Mouse (Mus musculus) cortical plate, adult 2 months (tissue): ENCODE data around the gene Cdk7.

Experiments
- CTCF ChIP-seq: fragments of 200-500 bp; IDR thresholded peaks from 2 replicates; pipeline ENCODE4 v1.5.1; 2011; ENCODE audit warnings: mild to moderate bottlenecking, control low read depth, low read length; ENCODE audit not compliant: insufficient read depth; ENCODE audit errors: extremely low read depth
- POLR2A ChIP-seq: fragments of 200-500 bp; IDR thresholded peaks from 2 replicates; pipeline ENCODE4 v1.6.1; 2011; ENCODE audit warnings: mild to moderate bottlenecking, low read length, control low read depth; ENCODE audit not compliant: insufficient read depth; ENCODE audit errors: extremely low read depth

GRCm38 (mm10) chr13:100754186-100754585 lies 23.4 kb upstream of the Cdk7 start:
- TF ChIP-seq CTCF (no peak), POLR2A (no peak)
